Mouse (Mus musculus): ENCODE data around the gene Sec63. TPM values are rescaled to one million over a fixed set of nuclear protein-coding genes. Genes with fewer than 3 reads are reported as not detected.

Sec63 gene
- polyA plus RNA-seq, 2 experiments, result 22.6 to 48.9 TPM

GRCm38 (mm10) chr10:42827155-42827554, 65.9 kb downstream of the Sec63 start:
- Histone ChIP-seq H3K4me1 (ENCODE audit: control insufficient read depth, insufficient read depth, low read length) (no peaks in the 10 kb centered on the region), H3K4me2 (replicated peaks; ENCODE audit: low read depth, low read length, severe bottlenecking) (no peak overlapping the region), H3K9me3 (ENCODE audit: control insufficient read depth, low read length) (no peaks in the 10 kb centered on the region), H3K9ac (ENCODE audit: low read depth, low read length, severe bottlenecking) (no peak overlapping the region), H3K4me3 (replicated peaks; ENCODE audit: low read length) (no peak overlapping the region), H3K36me3 (ENCODE audit: control insufficient read depth, insufficient read depth, low read length) (peaks cover 84% of the 10 kb centered on the region), H3K27me3 (ENCODE audit: control insufficient read depth, insufficient read depth, low read length) (no peaks in the 10 kb centered on the region), H3K27ac (replicated peaks; ENCODE audit: low read depth, low read length) (no peak overlapping the region)
- WGBS, result 83% methylated on average over 5 of the region's 5 CpGs
- no peak for TF ChIP-seq POLR2A (IDR thresholded peaks at IDR 0.05; ENCODE audit: borderline replicate concordance, extremely low read depth, insufficient read depth, insufficient read length)
- no peak for ATAC-seq (ENCODE audit: low FRiP score, low read depth)
- DNase-seq (ENCODE audit: low spot score), result no peak

- 88% methylated on average over 2 of the region's 2 CpGs for WGBS
- TF ChIP-seq POLR2A (IDR thresholded peaks at IDR 0.05; ENCODE audit: borderline replicate concordance, extremely low read depth, insufficient read depth, insufficient read length), result no peak
Observed at GRCm38 (mm10) chr10:42830007-42830406, 68.7 kb downstream of the Sec63 start.

GRCm38 (mm10) chr10:42830409-42830808, 69.1 kb downstream of the Sec63 start:
- no peak overlapping the region for H3K4me2 ChIP-seq (replicated peaks; ENCODE audit: low read depth, low read length, severe bottlenecking)

More at GRCm38 (mm10) chr10:42830007-42830406, 68.7 kb downstream of the Sec63 start:
- H3K9ac ChIP-seq (ENCODE audit: low read depth, low read length, severe bottlenecking), result no peak overlapping the region
- no peak for DNase-seq (ENCODE audit: low spot score)
- no peak overlapping the region for H3K4me2 ChIP-seq (replicated peaks; ENCODE audit: low read depth, low read length, severe bottlenecking)
- no peaks in the 10 kb centered on the region for H3K27me3 ChIP-seq (ENCODE audit: control insufficient read depth, insufficient read depth, low read length)
- no peaks in the 10 kb centered on the region for H3K9me3 ChIP-seq (ENCODE audit: control insufficient read depth, low read length)
- H3K4me1 ChIP-seq (ENCODE audit: control insufficient read depth, insufficient read depth, low read length), result no peaks in the 10 kb centered on the region
- peaks cover 76% of the 10 kb centered on the region for H3K36me3 ChIP-seq (ENCODE audit: control insufficient read depth, insufficient read depth, low read length)
- H3K27ac ChIP-seq (replicated peaks; ENCODE audit: low read depth, low read length), result no peak overlapping the region
- H3K4me3 ChIP-seq (replicated peaks; ENCODE audit: low read length), result no peak overlapping the region
- no peak for ATAC-seq (ENCODE audit: low FRiP score, low read depth)

GRCm38 (mm10) chr10:42832677-42833076, 71.4 kb downstream of the Sec63 start:
- ATAC-seq (ENCODE audit: low FRiP score, low read depth) (no peak), DNase-seq (ENCODE audit: low spot score) (peak; percentile 37)
- no peaks in the 10 kb centered on the region for H3K9me3 ChIP-seq (ENCODE audit: control insufficient read depth, low read length)
- H3K4me2 ChIP-seq (replicated peaks; ENCODE audit: low read depth, low read length, severe bottlenecking), result no peak overlapping the region
- H3K36me3 ChIP-seq (ENCODE audit: control insufficient read depth, insufficient read depth, low read length), result peaks cover 67% of the 10 kb centered on the region
- H3K27ac ChIP-seq (replicated peaks; ENCODE audit: low read depth, low read length), result no peak overlapping the region
- WGBS, result 50% methylated on average over 4 of the region's 4 CpGs
- H3K9ac ChIP-seq (ENCODE audit: low read depth, low read length, severe bottlenecking), result no peak overlapping the region
- no peaks in the 10 kb centered on the region for H3K4me1 ChIP-seq (ENCODE audit: control insufficient read depth, insufficient read depth, low read length)
- TF ChIP-seq POLR2A (IDR thresholded peaks at IDR 0.05; ENCODE audit: borderline replicate concordance, extremely low read depth, insufficient read depth, insufficient read length), result no peak
- no peaks in the 10 kb centered on the region for H3K27me3 ChIP-seq (ENCODE audit: control insufficient read depth, insufficient read depth, low read length)
- H3K4me3 ChIP-seq (replicated peaks; ENCODE audit: low read length), result no peak overlapping the region

More at GRCm38 (mm10) chr10:42830409-42830808, 69.1 kb downstream of the Sec63 start:
- TF ChIP-seq POLR2A (IDR thresholded peaks at IDR 0.05; ENCODE audit: borderline replicate concordance, extremely low read depth, insufficient read depth, insufficient read length), result no peak
- Histone ChIP-seq H3K36me3 (ENCODE audit: control insufficient read depth, insufficient read depth, low read length) (peaks cover 74% of the 10 kb centered on the region), H3K27me3 (ENCODE audit: control insufficient read depth, insufficient read depth, low read length) (no peaks in the 10 kb centered on the region), H3K9ac (ENCODE audit: low read depth, low read length, severe bottlenecking) (no peak overlapping the region), H3K4me3 (replicated peaks; ENCODE audit: low read length) (no peak overlapping the region), H3K4me1 (ENCODE audit: control insufficient read depth, insufficient read depth, low read length) (no peaks in the 10 kb centered on the region), H3K9me3 (ENCODE audit: control insufficient read depth, low read length) (no peaks in the 10 kb centered on the region), H3K27ac (replicated peaks; ENCODE audit: low read depth, low read length) (no peak overlapping the region)
- ATAC-seq (ENCODE audit: low FRiP score, low read depth) (no peak), DNase-seq (ENCODE audit: low spot score) (no peak)
- WGBS, result 75% methylated on average over 6 of the region's 6 CpGs

GRCm38 (mm10) chr10:42833871-42834727, 72.8 kb downstream of the Sec63 start:
- 89% methylated on average over 4 of the region's 4 CpGs for WGBS
- ATAC-seq (ENCODE audit: low FRiP score, low read depth) (no peak), DNase-seq (ENCODE audit: low spot score) (no peak)
- no peaks in the 10 kb centered on the region for H3K9me3 ChIP-seq (ENCODE audit: control insufficient read depth, low read length)
- H3K9ac ChIP-seq (ENCODE audit: low read depth, low read length, severe bottlenecking), result no peak overlapping the region
- H3K4me3 ChIP-seq (replicated peaks; ENCODE audit: low read length), result no peak overlapping the region
- H3K4me1 ChIP-seq (ENCODE audit: control insufficient read depth, insufficient read depth, low read length), result no peaks in the 10 kb centered on the region
- no peak for TF ChIP-seq POLR2A (IDR thresholded peaks at IDR 0.05; ENCODE audit: borderline replicate concordance, extremely low read depth, insufficient read depth, insufficient read length)
- H3K4me2 ChIP-seq (replicated peaks; ENCODE audit: low read depth, low read length, severe bottlenecking), result no peak overlapping the region
- H3K36me3 ChIP-seq (ENCODE audit: control insufficient read depth, insufficient read depth, low read length), result peaks cover 52% of the 10 kb centered on the region
- no peak overlapping the region for H3K27ac ChIP-seq (replicated peaks; ENCODE audit: low read depth, low read length)
- no peaks in the 10 kb centered on the region for H3K27me3 ChIP-seq (ENCODE audit: control insufficient read depth, insufficient read depth, low read length)

All from limb, embryonic 14.5 days (tissue).